In genomic region chr2:103569716-103570115, GRCm38 (mm10) we compare ENCODE assay signal across 11 mouse cellular contexts. TPM values are rescaled to one million over a fixed set of nuclear protein-coding genes. Genes with fewer than 3 reads are reported as not detected.
DNase-seq lines count a peak whose midpoint lies in the region; ATAC-seq and TF ChIP-seq lines count a peak whose summit lies in the region.
"Had no signal": no experiment of that assay in that cellular context is flagged by ENCODE, and none has a peak within 500 bp of the region (broad histone marks: within the 10 kb centered on the region; RNA-seq: fewer than 3 reads in every experiment).

No protein-coding gene starts in this region.

- H3K9ac ChIP-seq in lung, embryonic 15.5 days = no peak overlapping the region
- H3K9ac ChIP-seq in hindbrain, embryonic 15.5 days = no peak overlapping the region
- no peak overlapping the region for H3K9ac ChIP-seq in neural tube, embryonic 12.5 days

- no peaks in the 10 kb centered on the region for H3K9me3 ChIP-seq in lung, embryonic 15.5 days
- H3K9me3 ChIP-seq in hindbrain, embryonic 15.5 days = no peaks in the 10 kb centered on the region
- H3K9me3 ChIP-seq in neural tube, embryonic 12.5 days = no peaks in the 10 kb centered on the region

- no peak for TF ChIP-seq CTCF in layer of hippocampus, adult 2 months (conservative IDR thresholded peaks at IDR 0.05)

- no peaks in the 10 kb centered on the region for H3K36me3 ChIP-seq in lung, embryonic 15.5 days
- no peaks in the 10 kb centered on the region for H3K36me3 ChIP-seq in hindbrain, embryonic 15.5 days
- no peaks in the 10 kb centered on the region for H3K36me3 ChIP-seq in neural tube, embryonic 12.5 days

- H3K4me2 ChIP-seq in lung, embryonic 15.5 days = 0 out of 2 replicates have a peak overlapping the region, but pooled peaks have one; percentile 97
- peak overlapping the region; percentile 99 for H3K4me2 ChIP-seq in hindbrain, embryonic 15.5 days
- peak overlapping the region; percentile 96 for H3K4me2 ChIP-seq in neural tube, embryonic 12.5 days (replicated peaks)

- no peak for ATAC-seq in lung, embryonic 15.5 days (ENCODE audit: borderline replicate concordance, extremely low read depth, low FRiP score, low TSS enrichment)
- ATAC-seq in hindbrain, embryonic 15.5 days (ENCODE audit: low FRiP score, low read depth) = no peak
- no peak for ATAC-seq in neural tube, embryonic 12.5 days (ENCODE audit: low FRiP score, low read depth)
- ATAC-seq: activated CD4-positive, CD25-positive, alpha-beta regulatory T cell, adult 4 months had no signal

- WGBS in lung, embryonic 15.5 days = 26% methylated on average over 1 of the region's 1 CpGs
- WGBS in hindbrain, embryonic 15.5 days = 74% methylated on average over 1 of the region's 1 CpGs
- 75% methylated on average over 1 of the region's 1 CpGs for WGBS in neural tube, embryonic 12.5 days

- DNase-seq in adrenal gland, adult 2 months = peak; percentile 44
- no peak for DNase-seq in adrenal gland, adult 18-20 months (ENCODE audit: low spot score in 2 of 2)
- no peak for DNase-seq in lung, postnatal 4 days
- DNase-seq in layer of hippocampus, adult 2 months (ENCODE audit: low spot score in 2 of 2) = no peak
- no peak for DNase-seq in frontal cortex, postnatal 25 days (ENCODE audit: low spot score in 2 of 2)
- DNase-seq: cerebellum, adult 11-12 months; layer of hippocampus, adult 9-11 months had no signal

- no peak overlapping the region for H3K4me3 ChIP-seq in lung, embryonic 15.5 days
- no peak overlapping the region for H3K4me3 ChIP-seq in hindbrain, embryonic 15.5 days
- no peak overlapping the region for H3K4me3 ChIP-seq in neural tube, embryonic 12.5 days
- no peak overlapping the region; the same call in 1 of the 2 replicates for H3K4me3 ChIP-seq in layer of hippocampus, adult 2 months

- peaks cover 45% of the 10 kb centered on the region for H3K4me1 ChIP-seq in lung, embryonic 15.5 days
- peaks cover 47% of the 10 kb centered on the region for H3K4me1 ChIP-seq in hindbrain, embryonic 15.5 days (replicated peaks)
- peaks cover 40% of the 10 kb centered on the region for H3K4me1 ChIP-seq in neural tube, embryonic 12.5 days

- H3K27ac ChIP-seq in lung, embryonic 15.5 days = no peak overlapping the region
- H3K27ac ChIP-seq in hindbrain, embryonic 15.5 days (replicated peaks) = no peak overlapping the region
- H3K27ac ChIP-seq in neural tube, embryonic 12.5 days = no peak overlapping the region
- no peak overlapping the region for H3K27ac ChIP-seq in layer of hippocampus, adult 2 months

- peaks cover 7% of the 10 kb centered on the region; the same call in 1 of the 2 replicates for H3K27me3 ChIP-seq in lung, embryonic 15.5 days
- H3K27me3 ChIP-seq in hindbrain, embryonic 15.5 days = no peaks in the 10 kb centered on the region
- 0 out of 2 replicates have a peak, but pooled peaks cover 8% of the 10 kb centered on the region for H3K27me3 ChIP-seq in neural tube, embryonic 12.5 days (replicated peaks)

RNA-seq across cellular contexts. Expression of gene Abtb2, which starts 3.6 kb away (rescaled TPM):
- 10 to 100 TPM in 1 of 2 experiments, 1 to 10 TPM in 1; 6.3 to 36.7 TPM for total RNA-seq in adrenal gland, adult 2 months (2021)
- polyA plus RNA-seq in adrenal gland, adult 2 months (2012; rRNA removed) = 46.1 and 72.3 TPM in 2 replicates
- total RNA-seq in adrenal gland, adult 18-20 months (2021) = 10 to 100 TPM; 17.3 to 74.9 TPM
- 8.3 and 8.5 TPM in 2 replicates for polyA plus RNA-seq in lung, embryonic 15.5 days (2015; fragmentation: Nextera tagmentation; extraction: Ambion mirVana)
- polyA plus RNA-seq in hindbrain, embryonic 15.5 days (2015; fragmentation: Nextera tagmentation; extraction: Ambion mirVana) = 12.5 and 13.2 TPM in 2 replicates
- 17.5 and 19.1 TPM in 2 replicates for polyA plus RNA-seq in neural tube, embryonic 12.5 days (2016; fragmentation: Nextera tagmentation; extraction: Ambion mirVana)
- total RNA-seq in layer of hippocampus, adult 2 months (2021) = 10 to 100 TPM in 1 of 2 experiments, 1 to 10 TPM in 1; 9.5 to 10.3 TPM
